Mouse (Mus musculus): ENCODE data around the gene Pnp.

Pnp gene

GRCm38 (mm10) chr14:50930754-50931492, at the start of gene Pnp, which contains the start of gene Pip4p1:
Gene Pnp (plus strand): TSS chr14:50931082.
Gene Pip4p1 (minus strand): TSS chr14:50930856.
- WGBS, result under 1% methylated on average over 66 of the region's 68 CpGs

- WGBS, result 96% methylated on average over 8 of the region's 8 CpGs
Measured at GRCm38 (mm10) chr14:50891621-50892020, 39.3 kb upstream of the Pnp start.

GRCm38 (mm10) chr14:50892091-50892490, 38.8 kb upstream of the Pnp start:
- 88% methylated on average over 7 of the region's 7 CpGs for WGBS

- WGBS, result 72% methylated on average over 22 of the region's 22 CpGs
Measured at GRCm38 (mm10) chr14:50892541-50893459, 38.1 kb upstream of the Pnp start.

- 15% methylated on average over 19 of the region's 19 CpGs for WGBS
Measured at GRCm38 (mm10) chr14:50895985-50896746, 34.7 kb upstream of the Pnp start.

- 17% methylated on average over 23 of the region's 23 CpGs for WGBS
Measured at GRCm38 (mm10) chr14:50896747-50897373, 34.0 kb upstream of the Pnp start.

- 53% methylated on average over 7 of the region's 7 CpGs for WGBS
Measured at GRCm38 (mm10) chr14:50897374-50897765, 33.5 kb upstream of the Pnp start, which contains the start of gene Klhl33. Gene Klhl33 (minus strand): TSS chr14:50897507.

GRCm38 (mm10) chr14:50897992-50898391, 32.9 kb upstream of the Pnp start:
- WGBS, result 93% methylated on average over 2 of the region's 2 CpGs

GRCm38 (mm10) chr14:50903973-50904827, 26.7 kb upstream of the Pnp start:
- 8% methylated on average over 26 of the region's 26 CpGs for WGBS

- WGBS, result 87% methylated on average over 4 of the region's 4 CpGs
Measured at GRCm38 (mm10) chr14:50904828-50905129, 26.1 kb upstream of the Pnp start.

- WGBS, result 77% methylated on average over 4 of the region's 4 CpGs
Measured at GRCm38 (mm10) chr14:50908126-50908525, 22.8 kb upstream of the Pnp start.

GRCm38 (mm10) chr14:50911356-50911755, 19.5 kb upstream of the Pnp start:
- 70% methylated on average over 3 of the region's 3 CpGs for WGBS

- WGBS, result 78% methylated on average over 1 of the region's 1 CpGs
Measured at GRCm38 (mm10) chr14:50923437-50923836, 7.4 kb upstream of the Pnp start.

GRCm38 (mm10) chr14:50924281-50925064, 6.4 kb upstream of the Pnp start, which contains the start of the genes Osgep and Apex1:
Gene Osgep (minus strand): TSS chr14:50924893.
Gene Apex1 (plus strand): TSS chr14:50924968.
- WGBS, result under 1% methylated on average over 57 of the region's 57 CpGs

- WGBS, result 2% methylated on average over 38 of the region's 38 CpGs
Measured at GRCm38 (mm10) chr14:50925111-50925920, 5.6 kb upstream of the Pnp start.

GRCm38 (mm10) chr14:50927366-50927765, 3.5 kb upstream of the Pnp start:
- 66% methylated on average over 3 of the region's 3 CpGs for WGBS

GRCm38 (mm10) chr14:50929951-50930350, 931 bp upstream of the Pnp start:
- 6% methylated on average over 10 of the region's 10 CpGs for WGBS

GRCm38 (mm10) chr14:50930377-50930753, 517 bp upstream of the Pnp start:
- under 1% methylated on average over 38 of the region's 38 CpGs for WGBS
